12 mouse cellular contexts compared by ENCODE assay signal in genomic region chr10:75112405-75112804, GRCm38 (mm10). TPM values are rescaled to one million over a fixed set of nuclear protein-coding genes. Genes with fewer than 3 reads are reported as not detected.
DNase-seq lines count a peak whose midpoint lies in the region; ATAC-seq and TF ChIP-seq lines count a peak whose summit lies in the region.
"Had no signal": no experiment of that assay in that cellular context is flagged by ENCODE, and none has a peak within 500 bp of the region (broad histone marks: within the 10 kb centered on the region; RNA-seq: fewer than 3 reads in every experiment).

No protein-coding gene starts in this region.

- H3K36me3 ChIP-seq in embryonic facial prominence, embryonic 13.5 days = no peaks in the 10 kb centered on the region
- peaks cover 4% of the 10 kb centered on the region; the same call in 1 of the 2 replicates for H3K36me3 ChIP-seq in embryonic facial prominence, embryonic 10.5 days (replicated peaks)
- no peaks in the 10 kb centered on the region for H3K36me3 ChIP-seq in limb, embryonic 15.5 days
- H3K36me3 ChIP-seq: liver, embryonic 13.5 days had no signal

- TF ChIP-seq CTCF in left cerebral cortex, adult 2 months (IDR thresholded peaks at IDR 0.05) = no peak

- 59% methylated on average over 3 of the region's 3 CpGs for WGBS in embryonic facial prominence, embryonic 13.5 days
- WGBS in embryonic facial prominence, embryonic 10.5 days = 86% methylated on average over 3 of the region's 3 CpGs
- WGBS in limb, embryonic 15.5 days = 38% methylated on average over 3 of the region's 3 CpGs

- intact Hi-C loops in left cerebral cortex, adult 2 months (cut with DNase I) = loop anchor here (2.0 to 10.0 kb wide), 2 partner anchors 22 to 48 kb away; partner anchors contain the start of gene Bcr
- intact Hi-C loops in left cerebral cortex, postnatal 4 days (cut with DNase I) = no loop called here
- intact Hi-C loops in left cerebral cortex, postnatal 10 days (cut with DNase I) = no loop called here

- ATAC-seq in embryonic facial prominence, embryonic 13.5 days (ENCODE audit: insufficient number of reproducible peaks, insufficient read depth, low FRiP score, low TSS enrichment, low read depth) = no peak
- ATAC-seq in limb, embryonic 15.5 days (ENCODE audit: insufficient number of reproducible peaks, low FRiP score, low TSS enrichment, low read depth) = 0 out of 2 replicates have a peak, but pooled peaks have one; percentile 17
- ATAC-seq: Patski had no signal

- no peak for DNase-seq in embryonic facial prominence, embryonic 10.5 days (ENCODE audit: low spot score)
- DNase-seq in left cerebral cortex, adult 2 months (ENCODE audit: extremely low spot score in 1 of 2, low spot score in 2 of 2) = no peak
- DNase-seq in left cerebral cortex, postnatal 4 days = no peak
- peak; percentile 70 for DNase-seq in brain, adult 2 months (ENCODE audit: low read depth, low spot score)
- DNase-seq in gastrocnemius, postnatal 4 days (ENCODE audit: low spot score in 2 of 2) = no peak
- no peak for DNase-seq in left cerebral cortex, postnatal 10 days (ENCODE audit: extremely low spot score in 1 of 2, low spot score in 2 of 2)
- DNase-seq: B cell, adult 2 months; liver, embryonic 13.5 days; thymus, adult 18-20 months had no signal

- peaks cover 54% of the 10 kb centered on the region for H3K4me1 ChIP-seq in embryonic facial prominence, embryonic 13.5 days
- peaks cover 27% of the 10 kb centered on the region for H3K4me1 ChIP-seq in embryonic facial prominence, embryonic 10.5 days
- H3K4me1 ChIP-seq in limb, embryonic 15.5 days = peaks cover 59% of the 10 kb centered on the region

- H3K4me2 ChIP-seq in embryonic facial prominence, embryonic 13.5 days = no peak overlapping the region
- no peak overlapping the region for H3K4me2 ChIP-seq in limb, embryonic 15.5 days
- H3K4me2 ChIP-seq: liver, embryonic 13.5 days had no signal

- H3K27ac ChIP-seq in embryonic facial prominence, embryonic 13.5 days = peak overlapping the region; percentile 60
- no peak overlapping the region for H3K27ac ChIP-seq in embryonic facial prominence, embryonic 10.5 days (replicated peaks)
- H3K27ac ChIP-seq in left cerebral cortex, adult 2 months = peak overlapping the region; percentile 67
- peak overlapping the region; percentile 73 for H3K27ac ChIP-seq in limb, embryonic 15.5 days
- H3K27ac ChIP-seq: liver, embryonic 13.5 days had no signal

- H3K4me3 ChIP-seq in embryonic facial prominence, embryonic 13.5 days = no peak overlapping the region
- no peak overlapping the region for H3K4me3 ChIP-seq in embryonic facial prominence, embryonic 10.5 days
- H3K4me3 ChIP-seq in left cerebral cortex, adult 2 months = no peak overlapping the region
- H3K4me3 ChIP-seq in limb, embryonic 15.5 days = no peak overlapping the region
- H3K4me3 ChIP-seq: liver, embryonic 13.5 days had no signal

- no peaks in the 10 kb centered on the region for H3K27me3 ChIP-seq in embryonic facial prominence, embryonic 13.5 days
- H3K27me3 ChIP-seq in embryonic facial prominence, embryonic 10.5 days (replicated peaks; ENCODE audit: low read depth, poor library complexity, severe bottlenecking) = no peaks in the 10 kb centered on the region
- no peaks in the 10 kb centered on the region for H3K27me3 ChIP-seq in limb, embryonic 15.5 days
- H3K27me3 ChIP-seq: liver, embryonic 13.5 days; Patski had no signal

- no peak overlapping the region for H3K9ac ChIP-seq in embryonic facial prominence, embryonic 13.5 days
- no peak overlapping the region for H3K9ac ChIP-seq in limb, embryonic 15.5 days
- H3K9ac ChIP-seq: liver, embryonic 13.5 days had no signal

- no peaks in the 10 kb centered on the region for H3K9me3 ChIP-seq in embryonic facial prominence, embryonic 13.5 days
- H3K9me3 ChIP-seq in embryonic facial prominence, embryonic 10.5 days = no peaks in the 10 kb centered on the region
- H3K9me3 ChIP-seq in limb, embryonic 15.5 days = no peaks in the 10 kb centered on the region
- H3K9me3 ChIP-seq: liver, embryonic 13.5 days had no signal

RNA-seq across cellular contexts. Expression of gene Bcr, which starts 52.0 kb away (rescaled TPM):
- polyA plus RNA-seq in embryonic facial prominence, embryonic 13.5 days (2015; fragmentation: Nextera tagmentation; extraction: Ambion mirVana) = 9.5 and 10.6 TPM in 2 replicates
- polyA plus RNA-seq in embryonic facial prominence, embryonic 10.5 days (2016; fragmentation: Nextera tagmentation; extraction: Ambion mirVana) = 8.1 and 9.1 TPM in 2 replicates
- total RNA-seq in left cerebral cortex, adult 2 months (2021) = 100 to 1,000 TPM in 1 of 2 experiments, 10 to 100 TPM in 1; 99.6 to 113 TPM
- total RNA-seq in left cerebral cortex, postnatal 4 days (2021) = 10 to 100 TPM; 91.0 to 94.5 TPM
- polyA plus RNA-seq in limb, embryonic 15.5 days (2015; fragmentation: Nextera tagmentation; extraction: Ambion mirVana) = 7.5 and 7.6 TPM in 2 replicates
- total RNA-seq in gastrocnemius, postnatal 4 days (2021) = 10 to 100 TPM in 1 of 2 experiments, 1 to 10 TPM in 1; 7.3 to 10.5 TPM
- total RNA-seq in left cerebral cortex, postnatal 10 days (2021) = 10 to 100 TPM; 73.1 to 76.3 TPM

Comparison
In these comparisons a context has a peak if more than half of its experiments do, and no peak if none do; other contexts are left out.
1. RNA of gene Bcr, which starts 52.0 kb away (total RNA-seq): 99.6 to 113 TPM in left cerebral cortex, adult 2 months, 91.0 to 94.5 TPM in left cerebral cortex, postnatal 4 days and 73.1 to 76.3 TPM in left cerebral cortex, postnatal 10 days; 7.3 to 10.5 TPM in gastrocnemius, postnatal 4 days; every median in the first group is over 4 times any median in the second.